Mouse (Mus musculus) bone marrow, adult 2 months (tissue): ENCODE data around the gene Nkap.
"Not testable (repeated sequence)": the region's sequence is repeated elsewhere in the genome, so short reads cannot be mapped to it uniquely, and the experiment has no call there.

Experiments
- CTCF ChIP-seq: fragments of 200-500 bp; IDR thresholded peaks from 2 replicates; pipeline ENCODE4 v1.5.1; 2011; ENCODE audit warnings: low read length, control low read depth; ENCODE audit not compliant: control insufficient read depth, insufficient read depth
- POLR2A ChIP-seq: fragments of 200-500 bp; IDR thresholded peaks from 2 replicates; pipeline ENCODE4 v1.6.1; 2011; ENCODE audit warnings: low read depth, mild to moderate bottlenecking, control low read depth, low read length, borderline replicate concordance; ENCODE audit not compliant: control insufficient read depth

- not testable (repeated sequence) for TF ChIP-seq CTCF, POLR2A
Measured at GRCm38 (mm10) chrX:37184401-37184800, 57.8 kb downstream of the Nkap start.
